Comparison of ENCODE assay signal across 8 mouse cellular contexts in the genomic region with DNA sequence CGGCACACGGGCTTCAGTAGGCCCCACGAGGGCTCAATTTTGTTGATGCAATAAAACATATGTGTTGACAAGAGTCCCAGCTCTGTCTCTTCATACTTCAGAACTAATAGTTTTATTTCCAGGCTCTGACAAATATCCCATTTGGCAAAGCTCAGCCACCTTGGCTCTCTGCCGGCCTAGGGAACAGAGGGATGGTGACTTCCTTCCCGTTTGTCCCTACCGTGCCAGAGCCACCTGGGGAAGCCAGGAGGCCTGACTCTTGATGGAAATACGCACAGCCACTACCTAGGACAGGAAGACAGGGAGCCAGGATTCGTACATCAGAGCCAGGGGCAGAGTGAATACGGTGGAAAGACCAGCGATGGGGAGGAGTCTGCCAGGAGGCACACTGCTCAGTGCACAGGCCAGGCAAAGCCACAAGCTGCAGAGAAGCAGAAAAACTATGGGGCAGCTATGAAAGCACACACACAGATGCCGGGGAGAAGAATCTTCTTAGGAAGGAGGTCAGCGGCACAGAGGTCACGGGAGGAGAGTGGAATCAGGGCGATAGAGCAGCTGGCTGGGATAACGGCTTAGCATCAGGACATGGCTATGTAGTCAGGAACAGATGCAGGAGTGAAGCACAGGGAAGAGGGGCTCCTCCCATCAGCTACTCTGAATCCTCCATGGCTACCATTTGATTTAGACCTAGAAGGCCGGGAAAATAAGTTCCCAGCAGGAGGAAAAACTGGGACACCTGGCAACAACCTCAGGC. TPM values are rescaled to one million over a fixed set of nuclear protein-coding genes. Genes with fewer than 3 reads are reported as not detected.
DNase-seq lines count a peak whose midpoint lies in the region.

No protein-coding gene starts in this region.

- DNase-seq in adrenal gland, adult 18-20 months (ENCODE audit: low spot score in 2 of 2): peak; percentile 28 to 54
- DNase-seq in adrenal gland, adult 8-10 months: no peak
- peak; percentile 93 for DNase-seq in cerebellum, adult 9-11 months
- DNase-seq in heart, postnatal 10 days: peak; percentile 72 to 75
- DNase-seq in lung, postnatal 25 days (ENCODE audit: low spot score): peak; percentile 40
- DNase-seq in left cerebral cortex, adult 18-20 months (ENCODE audit: low spot score in 2 of 2): no peak
- DNase-seq in right cerebral cortex, postnatal 14 days: no peak
- DNase-seq in thymus, postnatal 4 days: no peak

- intact Hi-C loops in heart, postnatal 10 days (cut with DNase I): no loop called here

RNA-seq across cellular contexts. Expression of a gene that starts 11.5 kb away (rescaled TPM):
- total RNA-seq in adrenal gland, adult 18-20 months (2021): 10 to 100 TPM; 18.6 to 19.2 TPM
- 10 to 100 TPM; 15.8 to 21.4 (median 20.1) TPM for total RNA-seq in adrenal gland, adult 8-10 months (2022)
- 10 to 100 TPM; 42.4 to 54.3 TPM for total RNA-seq in heart, postnatal 10 days (2021)
- total RNA-seq in left cerebral cortex, adult 18-20 months (2021): 10 to 100 TPM; 28.6 to 31.1 TPM

RNA-seq across cellular contexts. Expression of a gene that starts 52.7 kb away (rescaled TPM):
- 10 to 100 TPM; 12.3 to 17.7 TPM for total RNA-seq in adrenal gland, adult 18-20 months (2021)
- total RNA-seq in adrenal gland, adult 8-10 months (2022): 10 to 100 TPM; 13.1 to 26.6 (median 17.2) TPM
- 1 to 10 TPM; 6.9 to 9.7 TPM for total RNA-seq in heart, postnatal 10 days (2021)
- total RNA-seq in left cerebral cortex, adult 18-20 months (2021): under 1 TPM; 0.65 to 0.77 TPM

Comparison
In these comparisons a context has a peak if more than half of its experiments do, and no peak if none do; other contexts are left out.
1. DNase-seq: peak in adrenal gland, adult 18-20 months (2 of 2), cerebellum, adult 9-11 months (single experiment), heart, postnatal 10 days (2 of 2) and lung, postnatal 25 days (single experiment); none in adrenal gland, adult 8-10 months (single experiment), left cerebral cortex, adult 18-20 months (0 of 2), right cerebral cortex, postnatal 14 days (single experiment) and thymus, postnatal 4 days (single experiment).
2. RNA of a gene that starts 52.7 kb away (total RNA-seq): 13.1 to 26.6 TPM in adrenal gland, adult 8-10 months, 12.3 to 17.7 TPM in adrenal gland, adult 18-20 months and 6.9 to 9.7 TPM in heart, postnatal 10 days; 0.65 to 0.77 TPM in left cerebral cortex, adult 18-20 months; every median in the first group is over 4 times any median in the second.